Comparison of ENCODE assay signal across 10 mouse cellular contexts in the genomic region with DNA sequence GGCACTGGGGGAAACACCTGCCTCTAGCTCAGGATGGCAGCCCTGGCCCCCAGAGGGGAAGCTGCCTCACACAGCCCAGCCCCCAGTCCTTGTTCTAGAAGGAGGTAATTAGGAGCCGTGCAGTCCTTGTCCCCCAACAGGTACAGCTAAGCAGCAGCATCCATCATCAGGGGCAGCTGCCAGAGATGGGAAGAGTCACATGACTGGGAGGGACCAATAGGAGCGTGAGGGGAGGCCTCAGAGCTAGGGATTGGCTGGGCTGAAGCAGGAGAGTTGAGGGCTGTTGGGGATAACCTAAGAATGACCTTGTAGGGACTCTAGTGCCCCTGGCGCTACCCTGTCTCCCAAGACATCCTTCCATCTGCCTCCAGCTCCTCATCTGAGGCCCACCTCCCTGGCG. TPM values are rescaled to one million over a fixed set of nuclear protein-coding genes. Genes with fewer than 3 reads are reported as not detected.
DNase-seq lines count a peak whose midpoint lies in the region; TF ChIP-seq lines count a peak whose summit lies in the region.
"Had no signal": no experiment of that assay in that cellular context is flagged by ENCODE, and none has a peak within 500 bp of the region (broad histone marks: within the 10 kb centered on the region; RNA-seq: fewer than 3 reads in every experiment).

No protein-coding gene starts in this region.

- intact Hi-C loops in gastrocnemius, postnatal 36 days (cut with DNase I) = loop anchor here (5.0 kb wide), 1 partner anchor 34 kb away; a partner anchor contains a TSS

- TF ChIP-seq CTCF in thymus, adult 2 months (IDR thresholded peaks at IDR 0.05; ENCODE audit: borderline replicate concordance, control insufficient read depth, extremely low read depth, insufficient read depth, low read length, poor library complexity) = no peak

- WGBS in thymus, adult 2 months = 51% methylated on average over 4 of the region's 4 CpGs
- 6% methylated on average over 4 of the region's 4 CpGs for WGBS in embryonic facial prominence, embryonic 10.5 days
- 3% methylated on average over 4 of the region's 4 CpGs for WGBS in heart, embryonic 10.5 days

- no peak for TF ChIP-seq POLR2A in thymus, adult 2 months (IDR thresholded peaks at IDR 0.05; ENCODE audit: control insufficient read depth, extremely low read depth, insufficient read depth, low read length, poor library complexity)

- no peaks in the 10 kb centered on the region for H3K4me1 ChIP-seq in thymus, adult 2 months (replicated peaks; ENCODE audit: control insufficient read depth, insufficient read depth, low read length)
- peaks cover 23% of the 10 kb centered on the region for H3K4me1 ChIP-seq in embryonic facial prominence, embryonic 10.5 days
- H3K4me1 ChIP-seq in heart, embryonic 10.5 days = peaks cover 35% of the 10 kb centered on the region

- peak; percentile 5 for DNase-seq in thymus, adult 2 months
- DNase-seq in thymus, postnatal 0 days (ENCODE audit: low spot score) = no peak
- DNase-seq in embryonic facial prominence, embryonic 10.5 days (ENCODE audit: low spot score) = peak; percentile 54
- DNase-seq in kidney, postnatal 10 days = peak; percentile 34
- peak; percentile 71 for DNase-seq in retina, postnatal 1 day
- DNase-seq in gastrocnemius, postnatal 36 days = no peak
- DNase-seq in heart, embryonic 10.5 days (ENCODE audit: low spot score) = no peak
- DNase-seq in right cerebral cortex, adult 18-20 months = no peak
- DNase-seq: adrenal gland, postnatal 36 days had no signal

- no peaks in the 10 kb centered on the region; the same call in 1 of the 2 replicates for H3K9me3 ChIP-seq in embryonic facial prominence, embryonic 10.5 days
- no peaks in the 10 kb centered on the region for H3K9me3 ChIP-seq in heart, embryonic 10.5 days

- H3K27me3 ChIP-seq in thymus, adult 2 months (ENCODE audit: control insufficient read depth, insufficient read depth, low read length) = no peaks in the 10 kb centered on the region; the same call in 1 of the 2 replicates
- H3K27me3 ChIP-seq in embryonic facial prominence, embryonic 10.5 days (replicated peaks; ENCODE audit: low read depth, poor library complexity, severe bottlenecking) = peaks cover 99% of the 10 kb centered on the region
- peaks cover 96% of the 10 kb centered on the region for H3K27me3 ChIP-seq in heart, embryonic 10.5 days (ENCODE audit: insufficient read depth, poor library complexity, severe bottlenecking)

- no peak overlapping the region for H3K4me3 ChIP-seq in thymus, adult 2 months (ENCODE audit: control insufficient read depth, insufficient read depth, low read length)
- no peak overlapping the region for H3K4me3 ChIP-seq in embryonic facial prominence, embryonic 10.5 days
- H3K4me3 ChIP-seq in heart, embryonic 10.5 days = no peak overlapping the region
- H3K4me3 ChIP-seq: left cerebral cortex, adult 2 months had no signal

- H3K36me3 ChIP-seq in thymus, adult 2 months (ENCODE audit: control insufficient read depth, insufficient read depth, low read length) = no peaks in the 10 kb centered on the region
- H3K36me3 ChIP-seq in embryonic facial prominence, embryonic 10.5 days (replicated peaks) = no peaks in the 10 kb centered on the region
- H3K36me3 ChIP-seq in heart, embryonic 10.5 days = no peaks in the 10 kb centered on the region

- H3K27ac ChIP-seq in thymus, adult 2 months (ENCODE audit: control insufficient read depth, insufficient read depth, low read length) = no peak overlapping the region
- no peak overlapping the region for H3K27ac ChIP-seq in embryonic facial prominence, embryonic 10.5 days (replicated peaks)
- no peak overlapping the region for H3K27ac ChIP-seq in heart, embryonic 10.5 days
- H3K27ac ChIP-seq: left cerebral cortex, adult 2 months had no signal

RNA-seq across cellular contexts. Expression of a gene that starts 33.1 kb away (rescaled TPM):
- polyA plus RNA-seq in thymus, adult 2 months (2012; rRNA removed) = 24.2 and 25.1 TPM in 2 replicates
- polyA plus RNA-seq in thymus, postnatal 0 days (2015; fragmentation: Nextera tagmentation; extraction: Ambion mirVana) = 7.5 and 8.9 TPM in 2 replicates
- polyA plus RNA-seq in embryonic facial prominence, embryonic 10.5 days (2016; fragmentation: Nextera tagmentation; extraction: Ambion mirVana) = 15.7 and 19.6 TPM in 2 replicates
- total RNA-seq in gastrocnemius, postnatal 36 days (2021) = 10 to 100 TPM in 1 of 2 experiments, 1 to 10 TPM in 1; 9.9 to 11.3 TPM
- polyA plus RNA-seq in heart, embryonic 10.5 days (2016; fragmentation: Nextera tagmentation; extraction: Ambion mirVana) = 16.2 and 19.5 TPM in 2 replicates

Comparison
In these comparisons a context has a peak if more than half of its experiments do, and no peak if none do; other contexts are left out.
1. DNase-seq: peak in thymus, adult 2 months (single experiment), embryonic facial prominence, embryonic 10.5 days (single experiment), kidney, postnatal 10 days (single experiment) and retina, postnatal 1 day (single experiment); none in thymus, postnatal 0 days (single experiment), gastrocnemius, postnatal 36 days (0 of 2), heart, embryonic 10.5 days (single experiment) and right cerebral cortex, adult 18-20 months (single experiment).